Mouse (Mus musculus) gastrocnemius, postnatal 36 days (tissue): ENCODE data around the gene Mmp14. TPM values are rescaled to one million over a fixed set of nuclear protein-coding genes. Genes with fewer than 3 reads are reported as not detected.

Experiments used
- total RNA-seq, 2 experiments: library from RNA; stranded (reverse); gene quantifications; 2 replicates each; pipeline ENCODE4 v1.2.3; 2021

The Mmp14 gene
- total RNA-seq, 2 experiments from 2014 or later: 10.7 to 10.8 TPM

Other genes starting within 250 kb of the Mmp14 start
- 10 to 100 TPM; 65.7 to 66.8 TPM for gene Dad1, start 177.5 kb upstream of the Mmp14 start, total RNA-seq
- gene Abhd4, start 177.4 kb upstream of the Mmp14 start, total RNA-seq: 10 to 100 TPM; 14.7 to 20.6 TPM
- not detected for gene Olfr49, start 146.7 kb upstream of the Mmp14 start, total RNA-seq
- 10 to 100 TPM; 48.3 to 54.6 TPM for gene Oxa1l, start 70.8 kb upstream of the Mmp14 start, total RNA-seq
- gene Slc7a7, start 13.8 kb upstream of the Mmp14 start, total RNA-seq: 1 to 10 TPM in 1 of 2 experiments, under 1 TPM in 1; 0.97 to 1.5 TPM
- 10 to 100 TPM; 87.6 to 92.8 TPM for gene Mrpl52, start 4.7 kb upstream of the Mmp14 start, total RNA-seq
- 10 to 100 TPM; 34.2 to 36.1 TPM for gene Lrp10, start 32.5 kb downstream of the Mmp14 start, total RNA-seq
- gene Rem2, start 44.5 kb downstream of the Mmp14 start, total RNA-seq: not detected
- gene Prmt5, start 85.9 kb downstream of the Mmp14 start, total RNA-seq: 10 to 100 TPM; 27.7 to 30.7 TPM
- 1 to 10 TPM; 3.1 to 3.8 TPM for gene Haus4, start 123.0 kb downstream of the Mmp14 start, total RNA-seq
- 1 to 10 TPM; 1.8 to 2.1 TPM for gene Ajuba, start 145.9 kb downstream of the Mmp14 start, total RNA-seq
- 1 to 10 TPM; 1.5 to 3.3 TPM for gene 4931414P19Rik, start 174.4 kb downstream of the Mmp14 start, total RNA-seq
- gene Psmb5, start 186.4 kb downstream of the Mmp14 start, total RNA-seq: 100 to 1,000 TPM; 167 to 169 TPM
- gene Psmb11, start 189.8 kb downstream of the Mmp14 start, total RNA-seq: under 1 TPM in 1 of 2 experiments, not detected in 1; 0.26 TPM
- not detected for gene Gm17606, start 209.3 kb downstream of the Mmp14 start, total RNA-seq
- under 1 TPM; 0.36 to 0.59 TPM for gene Cdh24, start 209.8 kb downstream of the Mmp14 start, total RNA-seq